Mouse (Mus musculus) bone marrow macrophage, adult 2 months (primary cell): Measurements from ENCODE around the gene Ahnak2.

Source experiments
- CTCF ChIP-seq: IDR thresholded peaks from 2 replicates; pipeline ENCODE4 v1.5.1; 2012; ENCODE audit warnings: low read depth, mild to moderate bottlenecking, low read length, moderate library complexity
- POLR2A ChIP-seq: IDR thresholded peaks from 2 replicates; pipeline ENCODE4 v1.6.1; 2012; ENCODE audit warnings: mild to moderate bottlenecking, low read depth, low read length, borderline replicate concordance

DNA sequence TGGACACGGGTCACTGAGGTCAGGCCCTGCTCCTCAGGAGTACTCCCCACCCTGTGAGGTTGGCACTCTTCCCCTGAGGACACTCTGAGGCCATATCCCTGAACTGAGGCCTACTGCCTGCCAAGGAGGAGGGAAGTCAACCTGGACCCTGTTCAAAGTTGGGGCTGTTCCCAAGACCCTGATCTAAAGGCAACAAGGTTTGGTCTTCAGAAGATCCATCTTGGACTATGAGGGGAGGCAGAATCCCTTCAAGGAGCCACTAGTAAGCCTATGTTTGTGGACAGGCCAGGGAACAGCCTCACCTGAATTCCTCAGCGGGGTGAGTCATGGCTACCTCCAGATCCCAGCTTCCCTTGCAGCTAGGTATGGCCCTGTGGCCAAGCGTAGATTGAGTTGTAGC is 43.0 kb downstream of the Ahnak2 start:
- no peak for TF ChIP-seq CTCF
- no peak for TF ChIP-seq POLR2A
